Mouse (Mus musculus): ENCODE results near the gene Wipi1.
"Not testable (repeated sequence)": the region's sequence is repeated elsewhere in the genome, so short reads cannot be mapped to it uniquely, and the experiment has no call there.

The Wipi1 gene

DNA sequence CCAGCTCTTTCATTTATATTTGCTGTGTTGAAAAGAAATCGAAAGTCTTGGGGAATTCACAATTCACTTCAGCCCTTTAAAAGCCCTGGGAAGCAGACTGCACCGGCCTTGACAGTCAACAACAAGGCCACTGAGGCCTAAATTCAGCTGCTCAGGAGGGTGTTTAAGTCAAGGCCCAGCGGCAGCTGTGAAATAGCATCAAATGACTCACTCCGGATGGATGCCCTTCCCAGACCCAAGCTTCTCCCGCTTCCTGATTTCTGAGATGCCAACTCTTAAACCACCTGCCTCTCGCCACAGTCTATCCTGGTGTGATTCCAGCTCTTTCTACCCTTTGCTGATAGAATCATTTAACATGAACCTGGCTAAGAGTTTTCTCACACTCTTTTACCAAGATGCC lies 8.6 kb upstream of the Wipi1 start:
- in situ Hi-C loops (cut with MboI): no loop called here

DNA sequence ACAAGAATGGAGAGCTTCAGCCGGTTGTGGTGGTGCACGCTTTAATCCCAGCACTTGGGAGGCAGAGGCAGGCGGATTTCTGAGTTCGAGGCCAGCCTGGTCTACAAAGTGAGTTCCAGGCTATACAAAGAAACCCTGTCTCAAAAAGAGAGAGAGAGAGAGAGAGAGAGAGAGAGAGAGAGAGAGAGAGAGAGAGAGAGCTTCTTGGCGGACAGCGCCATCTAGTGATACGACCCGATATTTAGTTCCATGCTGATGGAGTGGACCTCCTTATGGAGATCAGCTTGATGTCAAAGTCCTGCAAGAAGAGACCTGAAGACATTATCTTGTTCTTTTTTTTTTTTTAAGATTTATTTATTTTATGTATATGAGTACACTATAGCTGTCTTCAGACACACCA lies 7.3 kb upstream of the Wipi1 start:
- in situ Hi-C loops (cut with MboI): not testable (repeated sequence)

DNA sequence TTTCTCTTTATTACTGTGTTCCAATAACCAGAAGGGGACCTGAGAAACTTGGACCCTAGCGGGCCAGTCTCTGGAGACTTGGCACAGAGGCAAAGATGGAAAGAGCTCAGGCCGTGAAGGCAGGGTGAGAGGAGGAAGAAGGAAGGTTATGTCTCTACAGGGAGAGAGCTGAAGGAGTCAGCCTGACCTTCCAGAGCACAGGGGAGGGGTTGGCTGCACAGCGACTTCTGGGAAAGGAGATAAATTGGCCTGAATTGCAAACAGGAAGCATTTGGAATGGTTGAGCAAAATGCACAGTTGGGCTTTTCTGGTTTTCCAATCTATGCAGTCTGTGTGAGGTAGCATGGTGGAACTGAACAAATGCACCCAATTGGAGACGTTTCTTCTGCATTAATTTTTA lies 5.0 kb upstream of the Wipi1 start:
- in situ Hi-C loops (cut with MboI): no loop called here

DNA sequence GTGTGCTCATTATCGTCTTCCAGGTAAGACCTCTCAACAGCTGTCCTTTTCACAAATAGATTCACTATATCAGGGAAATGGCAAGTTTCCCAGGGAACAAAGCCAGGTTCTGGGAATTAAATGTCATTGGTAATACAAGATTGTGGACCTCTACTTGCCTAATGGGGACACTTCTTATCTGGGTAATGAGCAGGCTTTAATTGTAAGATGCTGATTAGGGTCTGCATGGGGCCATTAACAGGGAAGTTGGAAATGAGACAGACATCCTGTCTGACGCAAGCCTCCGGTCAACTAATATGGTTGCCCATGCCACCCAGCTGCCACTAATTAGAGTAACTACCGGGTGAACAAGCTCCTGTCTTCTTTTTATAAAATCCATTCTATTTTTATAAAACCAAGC lies 4.6 kb upstream of the Wipi1 start:
- in situ Hi-C loops (cut with MboI): no loop called here

DNA sequence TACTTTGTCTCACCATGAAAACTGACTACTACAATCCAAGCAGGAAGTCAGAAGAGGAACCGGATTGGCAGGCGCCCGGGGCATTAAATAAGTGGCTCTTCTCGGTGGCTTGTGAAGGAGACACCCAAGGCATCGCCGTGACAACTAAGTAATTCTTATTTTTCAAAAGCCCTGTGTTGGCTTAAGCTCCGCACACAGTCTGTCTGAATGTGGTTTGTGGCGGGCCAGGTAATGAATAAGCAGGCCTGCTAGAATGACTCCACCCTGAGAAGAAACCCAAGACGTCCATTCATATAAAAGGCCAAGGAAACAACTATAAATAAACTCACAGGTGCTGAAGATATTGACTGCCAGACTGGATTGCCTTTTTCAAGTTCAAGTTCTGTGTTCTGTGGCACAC lies 3.5 kb upstream of the Wipi1 start:
- in situ Hi-C loops (cut with MboI): no loop called here

DNA sequence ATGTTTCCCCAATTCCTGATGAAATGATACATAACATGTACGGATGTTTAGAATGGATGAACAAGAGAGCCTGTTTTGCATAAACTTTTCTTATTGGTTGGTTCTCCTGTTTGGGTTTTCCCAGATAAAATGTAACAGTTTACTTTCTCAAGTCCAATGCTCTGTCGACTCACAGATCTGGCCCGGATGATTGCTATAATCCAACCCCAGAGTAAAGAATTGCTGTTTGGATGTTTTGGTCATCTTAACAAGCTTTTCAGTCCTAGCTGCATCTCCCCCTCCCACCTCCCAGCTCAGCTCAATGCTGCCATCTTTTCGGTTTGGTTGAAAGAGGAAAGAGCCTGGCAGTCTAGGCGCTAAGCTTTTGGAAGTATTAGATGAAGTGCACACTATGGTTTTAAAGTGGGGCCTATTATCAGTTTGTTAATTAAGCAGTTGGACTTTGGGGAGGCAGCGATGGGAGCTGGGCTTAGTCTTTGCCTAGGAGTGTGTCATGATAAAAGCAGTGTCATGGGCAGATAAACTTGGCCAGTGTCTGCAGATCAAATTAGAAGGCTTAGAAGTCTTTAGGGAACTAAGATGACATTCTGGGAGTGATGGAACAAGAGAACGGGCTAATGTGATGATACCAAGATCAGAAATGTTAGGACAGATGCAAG lies 1.2 kb upstream of the Wipi1 start:
- in situ Hi-C loops (cut with MboI): no loop called here

GRCm38 (mm10) chr11:109610795-109611302 lies 918 bp downstream of the Wipi1 start:
- in situ Hi-C loops (cut with MboI): no loop called here

- in situ Hi-C loops (cut with MboI): no loop called here
Observed at GRCm38 (mm10) chr11:109610046-109610794, 1.5 kb downstream of the Wipi1 start.

DNA sequence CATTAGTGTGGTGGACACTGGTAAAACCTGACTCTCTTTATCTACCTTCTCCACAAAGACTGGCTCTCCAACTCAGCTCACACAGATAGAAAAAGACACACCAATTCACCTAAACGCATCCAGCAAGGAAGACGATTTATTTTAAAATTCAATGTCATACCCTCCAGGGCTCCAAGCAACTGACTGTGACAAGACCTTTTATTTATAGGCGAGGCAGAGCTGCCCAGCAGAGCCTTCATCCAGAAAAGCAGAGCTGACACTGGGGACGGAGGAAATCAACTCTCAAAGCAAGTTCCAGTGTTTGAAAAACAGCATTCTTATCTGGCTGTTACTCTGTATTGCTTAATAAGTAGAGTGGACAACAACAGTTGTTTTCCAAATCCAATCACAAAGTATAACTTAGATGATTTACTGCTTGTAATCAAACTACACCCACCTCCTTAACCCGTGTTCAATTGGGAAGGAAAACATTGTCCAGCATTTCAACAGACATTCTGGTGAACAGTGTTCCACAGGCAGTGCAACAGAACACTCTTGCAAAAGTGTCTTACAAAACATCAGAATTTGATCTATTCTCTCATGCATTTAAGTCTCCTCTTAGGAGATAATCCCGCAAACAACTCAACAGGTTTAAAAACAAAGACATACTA lies 2.7 kb downstream of the Wipi1 start:
- in situ Hi-C loops (cut with MboI): no loop called here

DNA sequence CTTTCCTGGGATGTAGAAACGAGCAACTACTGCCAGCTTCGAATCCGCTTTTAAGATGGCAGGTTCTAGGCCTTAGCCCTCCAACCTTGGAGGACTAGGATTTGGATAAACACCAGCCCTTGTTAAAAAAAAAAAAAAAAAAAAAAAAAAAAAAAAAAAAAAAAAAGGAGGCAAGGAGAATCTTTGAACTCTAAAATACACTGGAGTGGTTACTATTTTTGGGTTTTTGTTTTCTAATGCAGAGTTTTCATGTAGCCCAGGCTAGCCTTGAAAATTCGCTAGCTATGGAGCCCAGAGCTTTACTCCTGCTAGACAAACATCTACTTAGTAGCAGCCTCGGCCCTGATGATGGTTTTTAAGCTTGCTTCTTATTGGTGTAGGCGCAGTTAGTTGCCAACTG lies 4.2 kb downstream of the Wipi1 start:
- in situ Hi-C loops (cut with MboI): no loop called here

GRCm38 (mm10) chr11:109598778-109599570 lies 12.8 kb downstream of the Wipi1 start:
- in situ Hi-C loops (cut with MboI): no loop called here

DNA sequence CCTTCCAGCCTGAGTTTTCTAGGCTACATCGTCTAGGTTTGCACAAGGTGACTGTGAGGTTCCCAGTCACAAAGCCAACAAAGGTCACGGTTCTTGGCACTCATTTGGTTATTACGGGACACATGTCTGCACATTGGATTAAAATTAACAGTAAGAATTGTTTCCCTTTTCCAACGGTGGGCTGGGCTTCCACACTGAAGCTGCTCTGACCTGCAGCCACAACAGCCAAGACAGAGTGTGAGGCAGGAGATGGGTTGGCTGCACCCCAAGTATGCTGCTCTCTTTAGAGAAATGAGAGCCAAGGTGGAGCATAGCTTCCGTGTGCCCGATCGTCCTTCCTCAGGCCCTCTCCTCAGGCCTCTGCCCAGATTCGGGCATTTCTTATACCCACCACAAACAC lies 17.0 kb downstream of the Wipi1 start:
- in situ Hi-C loops (cut with MboI): no loop called here

DNA sequence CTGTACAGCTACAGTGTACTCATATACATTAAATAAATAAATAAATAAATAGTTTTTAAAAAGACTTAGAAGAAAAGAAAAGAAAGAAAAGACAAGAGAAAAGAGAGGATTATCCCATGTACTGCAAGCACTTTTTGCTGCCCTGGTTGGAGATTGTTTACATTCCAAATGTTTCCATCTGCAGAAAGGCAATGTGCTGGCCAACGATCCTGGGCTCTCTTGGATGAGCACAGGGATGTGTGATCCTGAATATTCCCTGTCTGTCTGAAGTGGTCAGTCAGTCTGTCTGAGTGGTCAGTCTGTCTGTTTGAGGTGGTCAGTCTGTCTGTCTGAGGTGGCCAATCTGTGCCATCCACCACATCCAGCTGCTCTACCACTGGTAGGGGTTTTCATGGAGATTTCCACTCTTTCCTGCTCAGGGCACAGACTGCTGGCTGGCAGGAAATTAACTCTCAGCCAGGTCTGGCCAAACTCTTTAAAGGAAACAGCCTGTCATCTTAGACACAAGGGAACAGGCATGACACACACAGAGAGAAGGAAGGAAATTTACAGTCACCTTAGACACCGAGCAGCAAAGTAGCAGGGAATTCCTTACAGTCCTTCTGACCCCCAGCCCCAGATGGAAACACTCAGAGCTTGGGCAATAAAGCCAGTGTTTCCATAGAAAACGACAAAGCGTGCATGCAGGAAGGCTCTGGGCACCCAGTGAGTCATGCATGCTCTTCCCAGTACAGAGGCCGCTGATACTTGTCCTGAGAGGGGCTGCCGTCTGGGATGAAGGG lies 18.4 kb downstream of the Wipi1 start:
- in situ Hi-C loops (cut with MboI): no loop called here

DNA sequence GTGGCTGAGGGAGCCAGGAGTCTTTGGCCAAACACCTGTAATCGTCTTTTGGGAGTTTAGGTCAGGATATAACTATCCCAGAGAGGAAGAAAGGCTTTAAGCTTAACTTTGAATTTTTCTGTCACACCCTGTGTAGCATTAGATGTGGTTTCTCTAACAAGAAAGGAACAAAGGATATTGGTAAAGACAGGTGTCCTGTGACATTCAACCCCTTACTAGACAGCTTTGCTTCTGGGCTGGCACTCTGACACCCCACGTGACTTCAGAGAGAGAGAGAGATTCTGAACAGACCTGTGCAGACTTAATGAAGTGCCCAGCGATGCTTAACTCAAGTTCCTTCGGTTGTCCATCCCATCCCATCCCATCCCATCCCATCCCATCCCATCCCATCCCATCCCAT lies 20.3 kb downstream of the Wipi1 start:
- in situ Hi-C loops (cut with MboI): no loop called here

GRCm38 (mm10) chr11:109590012-109590411 lies 21.8 kb downstream of the Wipi1 start:
- in situ Hi-C loops (cut with MboI): no loop called here

DNA sequence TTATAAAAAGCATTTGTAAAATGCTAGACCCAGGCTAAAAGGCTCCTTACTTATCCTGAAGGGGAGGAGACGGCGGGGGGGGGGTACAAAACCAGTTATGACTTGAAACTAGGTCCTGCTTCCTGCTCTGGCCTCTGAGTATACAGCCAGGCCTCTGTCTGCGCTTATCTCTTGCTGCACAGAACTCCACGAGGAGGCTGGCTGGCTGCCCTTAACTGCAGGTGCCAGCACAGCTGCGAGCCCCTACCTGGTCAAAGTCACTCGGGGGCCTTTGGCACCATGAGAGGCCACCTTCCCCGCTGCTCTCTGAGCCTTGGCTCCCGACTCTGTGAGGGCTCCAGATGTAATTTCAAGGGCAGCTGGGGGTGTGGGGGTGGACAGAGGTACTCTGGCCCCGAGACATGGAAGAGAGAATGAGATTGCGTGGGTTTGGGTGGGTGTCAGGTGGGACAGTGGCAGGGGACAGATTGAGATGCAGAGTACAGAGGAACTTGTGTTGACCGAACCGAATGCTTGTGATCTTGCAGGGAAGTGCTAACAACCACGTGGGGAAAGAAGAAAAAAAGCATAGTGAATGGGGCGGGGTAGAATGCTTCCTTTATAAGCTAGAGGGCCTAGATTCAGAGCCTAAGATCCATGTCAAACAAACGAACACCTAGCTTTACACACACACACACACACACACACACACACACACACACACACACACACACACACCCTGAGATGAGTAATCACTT lies 24.0 kb downstream of the Wipi1 start:
- in situ Hi-C loops (cut with MboI): loop anchor here (10.0 kb wide), 2 partner anchors 273 to 343 kb away; no protein-coding TSS in a partner anchor

DNA sequence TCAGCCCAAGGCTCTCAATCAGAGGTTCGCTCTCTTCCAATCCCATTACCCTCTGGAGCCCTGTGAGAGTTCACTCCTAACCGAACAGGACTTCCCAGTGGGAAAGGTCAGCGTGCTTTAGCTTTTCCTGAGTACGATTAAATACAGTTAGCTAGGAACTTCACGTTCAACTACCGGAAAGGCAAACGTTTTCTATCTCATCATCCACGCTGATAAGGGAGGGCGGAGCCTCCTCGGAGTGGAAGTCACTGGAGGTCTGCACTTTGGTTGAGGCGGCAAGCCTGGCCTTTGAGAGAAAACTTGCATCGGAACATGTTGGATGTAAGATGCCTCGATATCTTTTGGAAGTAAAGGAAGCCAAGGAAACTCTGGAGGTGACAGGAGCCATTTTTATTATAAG lies 24.7 kb downstream of the Wipi1 start:
- in situ Hi-C loops (cut with MboI): loop anchor here (10.0 kb wide), 2 partner anchors 272 to 342 kb away; no protein-coding TSS in a partner anchor

- in situ Hi-C loops (cut with MboI): loop anchor here (10.0 kb wide), 2 partner anchors 272 to 342 kb away; no protein-coding TSS in a partner anchor
Observed at GRCm38 (mm10) chr11:109586424-109586823, 25.3 kb downstream of the Wipi1 start.

DNA sequence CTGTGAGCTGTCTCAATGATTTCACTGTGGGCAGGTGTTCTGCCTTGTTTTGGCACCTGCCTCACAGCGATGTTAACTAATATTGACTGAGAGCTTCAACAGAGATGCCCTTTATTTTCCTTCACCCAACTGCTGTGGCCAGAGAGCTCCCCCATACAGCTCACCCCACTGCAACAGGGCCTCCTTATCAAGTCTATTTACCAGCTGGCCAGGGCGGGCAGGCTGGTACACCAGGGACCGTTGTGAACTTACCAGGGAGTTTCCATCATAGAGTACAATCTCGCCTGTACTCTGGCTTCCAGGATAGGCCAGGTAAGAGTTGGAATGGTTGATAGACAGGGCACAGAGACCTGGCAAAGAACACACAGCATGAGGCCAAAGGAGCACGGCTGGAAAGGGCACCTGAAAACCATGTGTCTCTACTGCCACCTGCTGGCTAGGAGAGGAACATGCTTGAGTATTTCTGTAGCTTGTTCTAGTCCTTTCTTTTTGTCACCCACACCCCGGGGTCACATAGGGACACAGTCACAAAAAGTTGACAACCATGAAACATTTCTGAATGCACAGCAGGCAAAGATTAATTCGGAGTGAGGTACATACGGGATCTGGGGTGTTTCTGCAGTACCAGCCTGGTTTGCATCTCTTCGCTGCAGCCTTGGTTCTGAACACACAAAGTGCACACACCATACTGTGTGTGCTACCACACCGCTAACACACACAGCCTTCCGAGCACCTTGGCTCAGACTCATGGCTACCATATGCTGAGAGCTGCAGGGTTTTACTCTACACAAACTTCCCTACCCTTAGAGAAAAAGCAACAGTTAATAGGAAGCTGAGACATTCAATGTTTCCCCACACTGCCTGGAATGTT lies 26.7 kb downstream of the Wipi1 start:
- in situ Hi-C loops (cut with MboI): loop anchor here (5.0 to 10.0 kb wide), 3 partner anchors 143 to 340 kb away; no protein-coding TSS in a partner anchor

Measured in mature B cell (primary cell).